Mouse (Mus musculus): Measurements from ENCODE around the gene Prrc2b. TPM values are rescaled to one million over a fixed set of nuclear protein-coding genes. Genes with fewer than 3 reads are reported as not detected.
A peak's percentile ranks its signal among the peaks of the same experiment; 100 is the strongest.

Gene Prrc2b
- polyA plus RNA-seq, 1 experiment, result 44.5 TPM

DNA sequence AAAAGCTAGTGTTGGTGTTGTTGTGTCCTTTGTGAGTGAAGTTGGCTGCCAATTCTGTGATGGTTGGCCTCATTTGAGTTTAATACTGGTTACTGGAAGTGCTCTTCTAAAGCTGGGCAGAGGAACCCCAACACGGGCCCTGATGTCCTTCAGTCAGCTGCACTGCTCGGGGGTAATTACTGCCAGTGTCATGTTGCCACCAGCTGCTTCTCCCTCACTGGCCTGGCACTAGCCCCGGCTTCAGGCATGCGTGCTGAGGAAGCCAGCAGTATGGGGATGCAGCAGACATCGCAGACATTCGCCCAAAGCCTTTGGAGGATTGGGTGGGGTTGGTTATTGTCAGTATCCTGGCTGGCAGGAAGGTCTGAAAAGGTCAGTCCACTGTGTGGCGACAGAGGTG is 36.8 kb downstream of the Prrc2b start:
- WGBS, result 90% methylated on average over 7 of the region's 7 CpGs
- Histone ChIP-seq H3K4me1 (ENCODE audit: control insufficient read depth, insufficient read depth, low read length) (peaks cover 1% of the 10 kb centered on the region; the same call in 1 of the 2 replicates), H3K4me3 (replicated peaks; ENCODE audit: control insufficient read depth, low read depth, low read length) (no peak overlapping the region), H3K27ac (ENCODE audit: control insufficient read depth, insufficient read depth, low read depth, low read length, poor library complexity) (no peak overlapping the region)
- no peak for TF ChIP-seq CTCF (IDR thresholded peaks at IDR 0.05; ENCODE audit: control insufficient read depth, insufficient read depth, low read length)
- no peak for TF ChIP-seq POLR2A (IDR thresholded peaks at IDR 0.05; ENCODE audit: borderline replicate concordance, control insufficient read depth, low read depth, low read length)

- 22% methylated on average over 5 of the region's 5 CpGs for WGBS
- TF ChIP-seq CTCF (IDR thresholded peaks at IDR 0.05; ENCODE audit: control insufficient read depth, insufficient read depth, low read length) (no peak), POLR2A (IDR thresholded peaks at IDR 0.05; ENCODE audit: borderline replicate concordance, control insufficient read depth, low read depth, low read length) (no peak)
- no peak overlapping the region for H3K27ac ChIP-seq (ENCODE audit: control insufficient read depth, insufficient read depth, low read depth, low read length, poor library complexity)
- H3K4me3 ChIP-seq (replicated peaks; ENCODE audit: control insufficient read depth, low read depth, low read length), result no peak overlapping the region
- H3K4me1 ChIP-seq (ENCODE audit: control insufficient read depth, insufficient read depth, low read length), result peaks cover 1% of the 10 kb centered on the region; the same call in 1 of the 2 replicates
These were observed 38.3 kb downstream of the Prrc2b start for GRCm38 (mm10) chr2:32189060-32189681.

DNA sequence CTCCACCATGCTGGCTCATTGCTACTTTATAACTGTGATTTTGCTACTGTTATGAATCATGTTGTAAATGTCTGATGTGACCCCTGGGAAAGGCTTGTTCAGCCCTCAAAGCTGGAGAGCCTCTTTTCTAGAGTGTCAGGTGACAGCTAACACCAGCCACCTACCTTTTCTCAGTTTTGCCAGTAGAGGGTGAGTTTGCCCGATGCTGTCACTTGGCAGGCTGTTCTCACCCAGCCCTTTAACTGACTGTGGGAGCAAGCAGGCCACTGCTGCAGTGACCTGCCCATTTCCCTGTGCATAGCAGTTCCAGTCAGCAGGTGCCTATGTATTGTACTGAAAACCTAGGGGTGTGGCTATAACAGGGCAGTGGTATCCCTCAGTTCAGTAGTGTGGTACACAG is 39.7 kb downstream of the Prrc2b start:
- H3K4me3 ChIP-seq (replicated peaks; ENCODE audit: control insufficient read depth, low read depth, low read length), result no peak overlapping the region
- peaks cover 1% of the 10 kb centered on the region; the same call in 1 of the 2 replicates for H3K4me1 ChIP-seq (ENCODE audit: control insufficient read depth, insufficient read depth, low read length)
- no peak overlapping the region for H3K27ac ChIP-seq (ENCODE audit: control insufficient read depth, insufficient read depth, low read depth, low read length, poor library complexity)
- 62% methylated on average over 1 of the region's 1 CpGs for WGBS
- TF ChIP-seq POLR2A (IDR thresholded peaks at IDR 0.05; ENCODE audit: borderline replicate concordance, control insufficient read depth, low read depth, low read length) (no peak), CTCF (IDR thresholded peaks at IDR 0.05; ENCODE audit: control insufficient read depth, insufficient read depth, low read length) (no peak)

DNA sequence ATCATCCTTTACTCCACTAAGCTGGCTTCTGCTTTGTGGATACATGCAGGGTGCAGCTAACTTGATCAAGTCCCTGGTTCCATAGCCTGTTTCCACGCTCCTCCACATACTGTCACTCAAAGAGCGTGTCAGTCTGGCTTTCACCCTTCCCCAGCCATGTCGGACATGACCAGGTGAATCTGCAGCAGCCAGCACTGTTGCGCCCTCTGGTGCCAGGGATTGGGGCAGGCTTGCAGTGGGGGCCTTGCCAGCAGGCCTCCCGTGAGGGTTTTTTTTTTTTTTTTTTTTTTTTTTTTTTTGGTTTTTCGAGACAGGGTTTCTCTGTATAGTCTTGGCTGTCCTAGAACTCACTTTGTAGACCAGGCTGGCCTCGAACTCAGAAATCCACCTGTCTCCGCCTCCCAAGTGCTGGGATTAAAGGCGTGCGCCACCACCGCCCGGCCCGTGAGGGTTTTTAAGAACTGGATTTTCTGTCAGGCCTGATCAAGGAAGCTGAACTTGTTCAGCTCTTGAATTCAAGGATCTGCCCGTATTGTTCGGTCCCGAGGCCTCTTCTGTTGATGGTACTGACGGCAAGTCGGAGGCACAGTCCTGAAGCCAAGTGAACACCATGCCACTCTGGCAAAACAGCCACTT is 41.1 kb downstream of the Prrc2b start:
- peaks cover 1% of the 10 kb centered on the region; the same call in 1 of the 2 replicates for H3K4me1 ChIP-seq (ENCODE audit: control insufficient read depth, insufficient read depth, low read length)
- TF ChIP-seq CTCF (IDR thresholded peaks at IDR 0.05; ENCODE audit: control insufficient read depth, insufficient read depth, low read length) (peak; percentile 77), POLR2A (IDR thresholded peaks at IDR 0.05; ENCODE audit: borderline replicate concordance, control insufficient read depth, low read depth, low read length) (no peak)
- H3K27ac ChIP-seq (ENCODE audit: control insufficient read depth, insufficient read depth, low read depth, low read length, poor library complexity), result no peak overlapping the region
- H3K4me3 ChIP-seq (replicated peaks; ENCODE audit: control insufficient read depth, low read depth, low read length), result no peak overlapping the region
- WGBS, result 79% methylated on average over 18 of the region's 18 CpGs

- Histone ChIP-seq H3K4me1 (ENCODE audit: control insufficient read depth, insufficient read depth, low read length) (no peaks in the 10 kb centered on the region), H3K4me3 (replicated peaks; ENCODE audit: control insufficient read depth, low read depth, low read length) (no peak overlapping the region), H3K27ac (ENCODE audit: control insufficient read depth, insufficient read depth, low read depth, low read length, poor library complexity) (no peak overlapping the region)
- WGBS, result 82% methylated on average over 11 of the region's 11 CpGs
- TF ChIP-seq CTCF (IDR thresholded peaks at IDR 0.05; ENCODE audit: control insufficient read depth, insufficient read depth, low read length), result no peak
These were observed 48.1 kb downstream of the Prrc2b start for GRCm38 (mm10) chr2:32198977-32199376.

GRCm38 (mm10) chr2:32200033-32200432 is 49.2 kb downstream of the Prrc2b start:
- H3K4me1 ChIP-seq (ENCODE audit: control insufficient read depth, insufficient read depth, low read length), result no peaks in the 10 kb centered on the region
- no peak overlapping the region for H3K4me3 ChIP-seq (replicated peaks; ENCODE audit: control insufficient read depth, low read depth, low read length)
- WGBS, result 87% methylated on average over 4 of the region's 4 CpGs
- no peak for TF ChIP-seq POLR2A (IDR thresholded peaks at IDR 0.05; ENCODE audit: borderline replicate concordance, control insufficient read depth, low read depth, low read length)
- TF ChIP-seq CTCF (IDR thresholded peaks at IDR 0.05; ENCODE audit: control insufficient read depth, insufficient read depth, low read length), result no peak
- no peak overlapping the region for H3K27ac ChIP-seq (ENCODE audit: control insufficient read depth, insufficient read depth, low read depth, low read length, poor library complexity)

- H3K4me3 ChIP-seq (replicated peaks; ENCODE audit: control insufficient read depth, low read depth, low read length), result no peak overlapping the region
- no peak overlapping the region for H3K27ac ChIP-seq (ENCODE audit: control insufficient read depth, insufficient read depth, low read depth, low read length, poor library complexity)
- 96% methylated on average over 11 of the region's 11 CpGs for WGBS
- TF ChIP-seq CTCF (IDR thresholded peaks at IDR 0.05; ENCODE audit: control insufficient read depth, insufficient read depth, low read length), result no peak
- H3K4me1 ChIP-seq (ENCODE audit: control insufficient read depth, insufficient read depth, low read length), result no peaks in the 10 kb centered on the region
These were observed 49.8 kb downstream of the Prrc2b start for GRCm38 (mm10) chr2:32200712-32201111.

GRCm38 (mm10) chr2:32201527-32201926 is 50.6 kb downstream of the Prrc2b start:
- Histone ChIP-seq H3K4me1 (ENCODE audit: control insufficient read depth, insufficient read depth, low read length) (no peaks in the 10 kb centered on the region), H3K27ac (ENCODE audit: control insufficient read depth, insufficient read depth, low read depth, low read length, poor library complexity) (no peak overlapping the region), H3K4me3 (replicated peaks; ENCODE audit: control insufficient read depth, low read depth, low read length) (no peak overlapping the region)
- TF ChIP-seq CTCF (IDR thresholded peaks at IDR 0.05; ENCODE audit: control insufficient read depth, insufficient read depth, low read length) (no peak), POLR2A (IDR thresholded peaks at IDR 0.05; ENCODE audit: borderline replicate concordance, control insufficient read depth, low read depth, low read length) (no peak)
- 88% methylated on average over 7 of the region's 7 CpGs for WGBS
